Mouse (Mus musculus): ENCODE data around the gene Dcx. TPM values are rescaled to one million over a fixed set of nuclear protein-coding genes. Genes with fewer than 3 reads are reported as not detected.

Gene Dcx
- polyA plus RNA-seq, 1 experiment from 2014 or later: 246 TPM

GRCm38 (mm10) chrX:143893180-143893579 is 39.9 kb downstream of the Dcx start:
- Histone ChIP-seq H3K27ac (no peak overlapping the region), H3K9ac (no peak overlapping the region), H3K9me3 (no peaks in the 10 kb centered on the region), H3K4me3 (no peak overlapping the region), H3K4me2 (replicated peaks) (no peak overlapping the region), H3K4me1 (no peaks in the 10 kb centered on the region), H3K27me3 (replicated peaks) (no peaks in the 10 kb centered on the region), H3K36me3 (no peaks in the 10 kb centered on the region)
- no peak for ATAC-seq (ENCODE audit: low FRiP score, low read depth)
- 69% methylated on average over 3 of the region's 3 CpGs for WGBS

- Histone ChIP-seq H3K4me3 (no peak overlapping the region), H3K36me3 (no peaks in the 10 kb centered on the region), H3K27me3 (replicated peaks) (no peaks in the 10 kb centered on the region), H3K4me1 (no peaks in the 10 kb centered on the region), H3K9ac (no peak overlapping the region), H3K27ac (no peak overlapping the region), H3K9me3 (no peaks in the 10 kb centered on the region), H3K4me2 (replicated peaks) (no peak overlapping the region)
- no peak for ATAC-seq (ENCODE audit: low FRiP score, low read depth)
- 68% methylated on average over 4 of the region's 4 CpGs for WGBS
These were observed 47.3 kb downstream of the Dcx start for GRCm38 (mm10) chrX:143885765-143886164.

- Histone ChIP-seq H3K36me3 (no peaks in the 10 kb centered on the region), H3K4me2 (replicated peaks) (no peak overlapping the region), H3K9me3 (no peaks in the 10 kb centered on the region), H3K4me1 (no peaks in the 10 kb centered on the region), H3K27ac (no peak overlapping the region), H3K27me3 (replicated peaks) (no peaks in the 10 kb centered on the region), H3K9ac (no peak overlapping the region), H3K4me3 (no peak overlapping the region)
- no peak for ATAC-seq (ENCODE audit: low FRiP score, low read depth)
- WGBS: 44% methylated on average over 3 of the region's 3 CpGs
These were observed 48.2 kb downstream of the Dcx start for GRCm38 (mm10) chrX:143884953-143885352.

- WGBS: 77% methylated on average over 6 of the region's 6 CpGs
- Histone ChIP-seq H3K4me2 (replicated peaks) (no peak overlapping the region), H3K9ac (no peak overlapping the region), H3K27ac (no peak overlapping the region), H3K36me3 (no peaks in the 10 kb centered on the region), H3K4me3 (no peak overlapping the region), H3K4me1 (no peaks in the 10 kb centered on the region), H3K27me3 (replicated peaks) (no peaks in the 10 kb centered on the region), H3K9me3 (no peaks in the 10 kb centered on the region)
- ATAC-seq (ENCODE audit: low FRiP score, low read depth): no peak
These were observed 48.8 kb downstream of the Dcx start for GRCm38 (mm10) chrX:143884299-143884698.

GRCm38 (mm10) chrX:143881806-143882468 is 51.2 kb downstream of the Dcx start:
- H3K4me3 ChIP-seq: no peak overlapping the region
- no peaks in the 10 kb centered on the region for H3K9me3 ChIP-seq
- no peaks in the 10 kb centered on the region for H3K36me3 ChIP-seq
- no peak for ATAC-seq (ENCODE audit: low FRiP score, low read depth)
- H3K27ac ChIP-seq: no peak overlapping the region
- no peak overlapping the region for H3K9ac ChIP-seq
- 73% methylated on average over 4 of the region's 4 CpGs for WGBS
- no peak overlapping the region for H3K4me2 ChIP-seq (replicated peaks)
- no peaks in the 10 kb centered on the region for H3K4me1 ChIP-seq
- H3K27me3 ChIP-seq (replicated peaks): no peaks in the 10 kb centered on the region

GRCm38 (mm10) chrX:143879631-143880030 is 53.5 kb downstream of the Dcx start:
- ATAC-seq (ENCODE audit: low FRiP score, low read depth): no peak
- H3K36me3 ChIP-seq: peaks cover 3% of the 10 kb centered on the region; the same call in 1 of the 2 replicates
- H3K9me3 ChIP-seq: no peaks in the 10 kb centered on the region
- no peaks in the 10 kb centered on the region for H3K27me3 ChIP-seq (replicated peaks)
- H3K4me3 ChIP-seq: no peak overlapping the region
- no peak overlapping the region for H3K9ac ChIP-seq
- no peaks in the 10 kb centered on the region for H3K4me1 ChIP-seq
- WGBS: 85% methylated on average over 3 of the region's 3 CpGs
- H3K27ac ChIP-seq: no peak overlapping the region
- H3K4me2 ChIP-seq (replicated peaks): no peak overlapping the region

- no peak overlapping the region for H3K4me2 ChIP-seq (replicated peaks)
- no peak overlapping the region for H3K27ac ChIP-seq
- H3K9ac ChIP-seq: no peak overlapping the region
- no peaks in the 10 kb centered on the region for H3K4me1 ChIP-seq
- H3K36me3 ChIP-seq: no peaks in the 10 kb centered on the region
- 88% methylated on average over 5 of the region's 5 CpGs for WGBS
- H3K4me3 ChIP-seq: no peak overlapping the region
- H3K27me3 ChIP-seq (replicated peaks): no peaks in the 10 kb centered on the region
- ATAC-seq (ENCODE audit: low FRiP score, low read depth): no peak
- no peaks in the 10 kb centered on the region for H3K9me3 ChIP-seq
These were observed 65.9 kb downstream of the Dcx start for GRCm38 (mm10) chrX:143867129-143867664.

- H3K36me3 ChIP-seq: no peaks in the 10 kb centered on the region
These were observed 81.8 kb downstream of the Dcx start for GRCm38 (mm10) chrX:143851351-143851750.

GRCm38 (mm10) chrX:143849969-143850368 is 83.1 kb downstream of the Dcx start:
- Histone ChIP-seq H3K9ac (no peak overlapping the region), H3K27me3 (replicated peaks) (no peaks in the 10 kb centered on the region), H3K9me3 (no peaks in the 10 kb centered on the region), H3K4me3 (no peak overlapping the region), H3K4me1 (no peaks in the 10 kb centered on the region), H3K36me3 (no peaks in the 10 kb centered on the region), H3K27ac (no peak overlapping the region), H3K4me2 (replicated peaks) (no peak overlapping the region)
- 77% methylated on average over 3 of the region's 3 CpGs for WGBS
- ATAC-seq (ENCODE audit: low FRiP score, low read depth): no peak

More at GRCm38 (mm10) chrX:143851351-143851750, 81.8 kb downstream of the Dcx start:
- no peak overlapping the region for H3K4me2 ChIP-seq (replicated peaks)
- ATAC-seq (ENCODE audit: low FRiP score, low read depth): no peak
- no peaks in the 10 kb centered on the region for H3K9me3 ChIP-seq
- 73% methylated on average over 3 of the region's 3 CpGs for WGBS
- no peak overlapping the region for H3K27ac ChIP-seq
- no peak overlapping the region for H3K9ac ChIP-seq
- H3K27me3 ChIP-seq (replicated peaks): no peaks in the 10 kb centered on the region
- no peak overlapping the region for H3K4me3 ChIP-seq
- no peaks in the 10 kb centered on the region for H3K4me1 ChIP-seq

GRCm38 (mm10) chrX:143846637-143847036 is 86.5 kb downstream of the Dcx start:
- H3K9ac ChIP-seq: no peak overlapping the region
- ATAC-seq (ENCODE audit: low FRiP score, low read depth): no peak
- H3K4me2 ChIP-seq (replicated peaks): no peak overlapping the region
- no peaks in the 10 kb centered on the region for H3K9me3 ChIP-seq
- no peaks in the 10 kb centered on the region for H3K27me3 ChIP-seq (replicated peaks)
- no peaks in the 10 kb centered on the region for H3K36me3 ChIP-seq
- no peaks in the 10 kb centered on the region for H3K4me1 ChIP-seq
- H3K27ac ChIP-seq: no peak overlapping the region
- WGBS: 68% methylated on average over 3 of the region's 3 CpGs
- H3K4me3 ChIP-seq: no peak overlapping the region

- Histone ChIP-seq H3K27me3 (replicated peaks) (no peaks in the 10 kb centered on the region), H3K9ac (no peak within 1 kb of the TSS), H3K4me2 (replicated peaks) (no peak within 1 kb of the TSS), H3K4me3 (no peak within 1 kb of the TSS; the same call in 1 of the 2 replicates), H3K9me3 (no peaks in the 10 kb centered on the region), H3K36me3 (no peaks in the 10 kb centered on the region), H3K4me1 (no peaks in the 10 kb centered on the region), H3K27ac (no peak within 1 kb of the TSS)
- 51% methylated on average over 4 of the region's 4 CpGs for WGBS
- no peak for ATAC-seq (ENCODE audit: low FRiP score, low read depth)
These were observed 105.9 kb downstream of the Dcx start, which contains the start of gene Capn6 for GRCm38 (mm10) chrX:143827212-143827611. TSS of gene Capn6 (minus strand) at chrX:143827414.

GRCm38 (mm10) chrX:143826521-143826920 is 106.6 kb downstream of the Dcx start:
- Histone ChIP-seq H3K4me1 (no peaks in the 10 kb centered on the region), H3K4me3 (no peak overlapping the region; the same call in 1 of the 2 replicates), H3K4me2 (replicated peaks) (no peak overlapping the region), H3K36me3 (no peaks in the 10 kb centered on the region), H3K9me3 (no peaks in the 10 kb centered on the region), H3K9ac (no peak overlapping the region), H3K27ac (no peak overlapping the region), H3K27me3 (replicated peaks) (no peaks in the 10 kb centered on the region)
- 81% methylated on average over 4 of the region's 4 CpGs for WGBS
- no peak for ATAC-seq (ENCODE audit: low FRiP score, low read depth)

- no peaks in the 10 kb centered on the region for H3K4me1 ChIP-seq
- no peak overlapping the region for H3K4me3 ChIP-seq
- no peak overlapping the region for H3K9ac ChIP-seq
- no peaks in the 10 kb centered on the region for H3K36me3 ChIP-seq
- no peak overlapping the region for H3K27ac ChIP-seq
- no peak overlapping the region for H3K4me2 ChIP-seq (replicated peaks)
- H3K9me3 ChIP-seq: no peaks in the 10 kb centered on the region
- H3K27me3 ChIP-seq (replicated peaks): no peaks in the 10 kb centered on the region
- 90% methylated on average over 2 of the region's 2 CpGs for WGBS
- ATAC-seq (ENCODE audit: low FRiP score, low read depth): no peak
These were observed 114.2 kb downstream of the Dcx start for GRCm38 (mm10) chrX:143818961-143819360.

All from neural tube, embryonic 12.5 days (tissue).